Mouse (Mus musculus) olfactory bulb, adult 2 months (tissue): ENCODE measurements around the gene Tcap. TPM values are rescaled to one million over a fixed set of nuclear protein-coding genes. Genes with fewer than 3 reads are reported as not detected.

ENCODE experiments used
- H3K27ac ChIP-seq: fragments of 200-500 bp; 2 replicates; pipeline ENCODE4 v1.5.1; 2012; ENCODE audit warnings: low read depth, low read length; ENCODE audit not compliant: insufficient read depth
- H3K4me1 ChIP-seq: fragments of 200-500 bp; 2 replicates; pipeline ENCODE4 v1.6.1; 2012; ENCODE audit warnings: low read length; ENCODE audit not compliant: control insufficient read depth, insufficient read depth
- H3K4me3 ChIP-seq: fragments of 200-500 bp; 2 replicates; pipeline ENCODE4 v1.5.1; 2012; ENCODE audit warnings: mild to moderate bottlenecking, low read depth, low read length, moderate library complexity; ENCODE audit not compliant: insufficient read depth
- CTCF ChIP-seq: fragments of 200-500 bp; IDR thresholded peaks from 2 replicates; pipeline ENCODE4 v1.5.1; 2012; ENCODE audit warnings: low read depth, mild to moderate bottlenecking, low read length, moderate library complexity; ENCODE audit not compliant: insufficient read depth
- POLR2A ChIP-seq: fragments of 200-500 bp; IDR thresholded peaks from 2 replicates; pipeline ENCODE4 v1.6.1; 2012; ENCODE audit warnings: mild to moderate bottlenecking, low read depth, low read length, moderate library complexity; ENCODE audit not compliant: insufficient read depth
- WGBS: fragments of 180-500 bp; shearing (Covaris S2); methylation state at CpG from one replicate; pipeline ENCODE4 v1.1.7; 2018; 5-methylcytosine and 5-hydroxymethylcytosine counted together
- polyA plus RNA-seq: library from polyadenylated mRNA; stranded (reverse); fragments of >200 nt; gene quantifications from 2 replicates; pipeline ENCODE4 v1.2.4, GENCODE M21; 2012; ENCODE audit warnings: low replicate concordance; ENCODE audit not compliant: missing spikeins, insufficient read depth, insufficient read length

Gene Tcap
- polyA plus RNA-seq, 1 experiment = not detected

GRCm38 (mm10) chr11:98363817-98364216, 19.8 kb upstream of the Tcap start:
- peaks cover 12% of the 10 kb centered on the region for H3K4me1 ChIP-seq
- H3K4me3 ChIP-seq = no peak overlapping the region
- 87% methylated on average over 5 of the region's 5 CpGs for WGBS
- no peak overlapping the region for H3K27ac ChIP-seq
- TF ChIP-seq CTCF (no peak), POLR2A (no peak)

- 97% methylated on average over 5 of the region's 5 CpGs for WGBS
- Histone ChIP-seq H3K27ac (no peak overlapping the region), H3K4me1 (peaks cover 11% of the 10 kb centered on the region), H3K4me3 (no peak overlapping the region)
- no peak for TF ChIP-seq POLR2A
- TF ChIP-seq CTCF = no peak
Observed at GRCm38 (mm10) chr11:98364410-98364809, 19.2 kb upstream of the Tcap start.

- Histone ChIP-seq H3K27ac (no peak overlapping the region), H3K4me3 (no peak overlapping the region), H3K4me1 (peaks cover 8% of the 10 kb centered on the region)
- no peak for TF ChIP-seq CTCF
- TF ChIP-seq POLR2A = no peak
- 82% methylated on average over 10 of the region's 10 CpGs for WGBS
Observed at GRCm38 (mm10) chr11:98366290-98366689, 17.3 kb upstream of the Tcap start.

GRCm38 (mm10) chr11:98367171-98367862, 16.3 kb upstream of the Tcap start:
- WGBS = 70% methylated on average over 10 of the region's 10 CpGs
- peaks cover 17% of the 10 kb centered on the region for H3K4me1 ChIP-seq
- TF ChIP-seq CTCF (no peak), POLR2A (no peak)
- H3K4me3 ChIP-seq = no peak overlapping the region
- H3K27ac ChIP-seq = no peak overlapping the region

- no peak for TF ChIP-seq CTCF
- TF ChIP-seq POLR2A = no peak
- 87% methylated on average over 7 of the region's 7 CpGs for WGBS
Observed at GRCm38 (mm10) chr11:98367863-98368186, 15.8 kb upstream of the Tcap start.

GRCm38 (mm10) chr11:98369337-98369736, 14.3 kb upstream of the Tcap start:
- Histone ChIP-seq H3K4me1 (peaks cover 17% of the 10 kb centered on the region), H3K4me3 (no peak overlapping the region), H3K27ac (no peak overlapping the region)
- WGBS = 56% methylated on average over 6 of the region's 6 CpGs
- TF ChIP-seq POLR2A = no peak

More at GRCm38 (mm10) chr11:98367863-98368186, 15.8 kb upstream of the Tcap start:
- Histone ChIP-seq H3K4me3 (no peak overlapping the region), H3K4me1 (peaks cover 17% of the 10 kb centered on the region), H3K27ac (no peak overlapping the region)

- no peak for TF ChIP-seq CTCF
- no peak for TF ChIP-seq POLR2A
- peaks cover 17% of the 10 kb centered on the region for H3K4me1 ChIP-seq
- H3K4me3 ChIP-seq = no peak overlapping the region
- H3K27ac ChIP-seq = no peak overlapping the region
- WGBS = 85% methylated on average over 2 of the region's 2 CpGs
Observed at GRCm38 (mm10) chr11:98370588-98370987, 13.0 kb upstream of the Tcap start.

GRCm38 (mm10) chr11:98371556-98372240, 11.9 kb upstream of the Tcap start:
- Histone ChIP-seq H3K4me1 (peaks cover 17% of the 10 kb centered on the region), H3K4me3 (no peak overlapping the region), H3K27ac (no peak overlapping the region)
- WGBS = 52% methylated on average over 10 of the region's 10 CpGs
- TF ChIP-seq POLR2A (no peak), CTCF (no peak)

GRCm38 (mm10) chr11:98372406-98372805, 11.2 kb upstream of the Tcap start:
- no peak overlapping the region for H3K4me3 ChIP-seq
- 19% methylated on average over 2 of the region's 2 CpGs for WGBS
- H3K27ac ChIP-seq = no peak overlapping the region
- TF ChIP-seq POLR2A (no peak), CTCF (no peak)
- H3K4me1 ChIP-seq = peaks cover 17% of the 10 kb centered on the region

GRCm38 (mm10) chr11:98373244-98373643, 10.4 kb upstream of the Tcap start:
- WGBS = 90% methylated on average over 6 of the region's 6 CpGs
- no peak overlapping the region for H3K4me3 ChIP-seq
- TF ChIP-seq POLR2A (no peak), CTCF (no peak)
- peaks cover 17% of the 10 kb centered on the region for H3K4me1 ChIP-seq
- no peak overlapping the region for H3K27ac ChIP-seq
